Mouse (Mus musculus) neural tube, embryonic 12.5 days (tissue): ENCODE data around the gene Pik3cd. TPM values are rescaled to one million over a fixed set of nuclear protein-coding genes. Genes with fewer than 3 reads are reported as not detected.
"Not testable (repeated sequence)": the region's sequence is repeated elsewhere in the genome, so short reads cannot be mapped to it uniquely, and the experiment has no call there.

Experiments used
- ATAC-seq: fragments of 200-750 bp; cut with Nextera tagmentation; 2 replicates; pipeline ENCODE4 v1.8.0; 2017; ENCODE audit warnings: low read depth, mild to moderate bottlenecking, moderate TSS enrichment, moderate library complexity; ENCODE audit not compliant: low FRiP score
- H3K27ac ChIP-seq: fragments of 300-500 bp; sonication (generic); 2 replicates; pipeline ENCODE4 v1.5.1; 2016
- H3K27me3 ChIP-seq: fragments of 300-500 bp; sonication (generic); replicated peaks from 2 replicates; pipeline ENCODE4 v1.6.1; 2016; ENCODE audit warnings: mild to moderate bottlenecking
- H3K36me3 ChIP-seq: fragments of 300-500 bp; sonication (generic); 2 replicates; pipeline ENCODE4 v1.6.1; 2016; ENCODE audit warnings: mild to moderate bottlenecking
- H3K4me1 ChIP-seq: fragments of 300-500 bp; sonication (generic); 2 replicates; pipeline ENCODE4 v1.6.1; 2016
- H3K4me2 ChIP-seq: fragments of 300-500 bp; sonication (generic); replicated peaks from 2 replicates; pipeline ENCODE4 v1.6.1; 2016; ENCODE audit warnings: mild to moderate bottlenecking
- H3K4me3 ChIP-seq: fragments of 300-500 bp; sonication (generic); 2 replicates; pipeline ENCODE4 v1.5.1; 2016
- H3K9ac ChIP-seq: fragments of 300-500 bp; sonication (generic); 2 replicates; pipeline ENCODE4 v1.6.1; 2016; ENCODE audit warnings: mild to moderate bottlenecking
- H3K9me3 ChIP-seq: fragments of 300-500 bp; sonication (generic); 2 replicates; pipeline ENCODE4 v1.6.1; 2016; ENCODE audit warnings: mild to moderate bottlenecking
- whole genome bisulfite sequencing: fragments of 180-500 bp; shearing (Covaris S2); methylation state at CpG from one replicate; pipeline ENCODE4 v1.1.7; 2016; 5-methylcytosine and 5-hydroxymethylcytosine counted together
- polyA plus RNA-seq: library from polyadenylated mRNA; unstranded; fragments of >200 nt; fragmentation: Nextera tagmentation; extraction: Ambion mirVana; gene quantifications from 2 replicates; pipeline ENCODE4 v1.2.1, GENCODE M21; 2016

Gene Pik3cd
- polyA plus RNA-seq, 1 experiment from 2014 or later, result 22.9 TPM

DNA sequence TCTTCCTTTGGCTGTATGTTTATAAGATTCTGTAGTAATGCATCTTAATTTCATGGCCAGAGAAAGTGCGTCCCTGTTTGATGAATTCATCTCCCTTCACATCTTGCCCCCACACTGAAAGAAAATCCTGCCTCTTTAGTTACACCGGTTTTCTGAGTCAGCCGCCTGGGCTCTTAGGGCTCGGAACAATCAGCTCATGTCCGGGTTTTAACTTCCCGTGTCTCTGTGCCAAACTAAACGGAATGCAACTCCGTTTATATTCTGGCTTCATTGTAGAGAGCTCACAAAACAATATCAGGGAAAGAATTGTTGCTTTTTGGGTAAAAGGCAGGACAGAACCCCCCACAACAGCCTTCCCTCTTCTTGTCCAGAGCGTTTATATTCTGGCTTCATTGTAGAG lies 73.6 kb downstream of the Pik3cd start:
- 87% methylated on average over 9 of the region's 9 CpGs for WGBS
- Histone ChIP-seq H3K4me1 (no peaks in the 10 kb centered on the region), H3K27ac (no peak overlapping the region), H3K4me2 (no peak overlapping the region), H3K9me3 (no peaks in the 10 kb centered on the region), H3K4me3 (no peak overlapping the region), H3K27me3 (no peaks in the 10 kb centered on the region), H3K36me3 (peaks cover 43% of the 10 kb centered on the region), H3K9ac (no peak overlapping the region)
- no peak for ATAC-seq

DNA sequence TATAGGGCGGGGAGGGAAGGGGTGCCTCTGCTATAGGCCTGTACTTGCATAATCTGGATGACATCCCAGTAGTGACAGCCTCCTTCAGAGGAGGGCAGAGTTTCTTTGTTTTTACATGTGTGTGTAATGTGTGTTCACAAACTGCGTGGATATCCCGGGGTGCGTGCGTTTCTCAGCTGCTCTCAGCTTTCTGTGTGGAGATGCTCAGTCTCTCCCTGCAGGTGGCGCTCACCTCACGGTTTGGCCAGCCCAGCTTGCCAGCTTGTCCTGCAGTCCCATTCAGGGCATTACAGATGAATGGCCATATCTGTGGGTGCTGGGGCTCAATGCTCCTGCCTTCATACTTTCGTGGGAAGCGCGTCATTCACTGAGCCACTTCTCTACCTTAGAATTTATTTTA lies 74.0 kb downstream of the Pik3cd start:
- Histone ChIP-seq H3K36me3 (peaks cover 39% of the 10 kb centered on the region), H3K4me3 (no peak overlapping the region), H3K27ac (no peak overlapping the region), H3K4me1 (no peaks in the 10 kb centered on the region), H3K27me3 (no peaks in the 10 kb centered on the region), H3K9ac (no peak overlapping the region), H3K9me3 (no peaks in the 10 kb centered on the region), H3K4me2 (no peak overlapping the region)
- ATAC-seq, result no peak
- WGBS, result 76% methylated on average over 10 of the region's 10 CpGs

DNA sequence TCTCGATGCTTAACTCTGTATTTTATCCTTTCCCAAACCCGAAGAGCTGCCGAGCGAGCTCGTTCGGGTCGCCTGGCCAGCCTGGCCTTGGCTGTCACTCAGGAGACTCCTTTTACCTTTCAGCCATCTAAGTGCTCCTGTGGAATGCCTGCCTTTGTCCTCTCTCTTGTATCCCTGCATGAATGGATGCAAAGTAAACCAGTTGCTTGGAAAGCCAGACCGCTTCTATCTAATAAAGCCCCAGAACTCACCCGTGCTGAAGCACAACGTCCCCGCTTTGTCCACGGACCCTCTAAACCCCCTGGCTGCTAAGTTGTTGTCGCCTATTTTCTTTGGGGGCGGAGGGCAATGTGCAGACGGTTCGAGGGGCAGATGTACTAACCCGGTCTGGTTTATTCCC lies 75.6 kb downstream of the Pik3cd start:
- H3K4me3 ChIP-seq, result no peak overlapping the region
- H3K4me2 ChIP-seq, result no peak overlapping the region
- no peaks in the 10 kb centered on the region for H3K4me1 ChIP-seq
- no peak overlapping the region for H3K27ac ChIP-seq
- H3K9me3 ChIP-seq, result no peaks in the 10 kb centered on the region
- ATAC-seq, result no peak
- H3K36me3 ChIP-seq, result peaks cover 27% of the 10 kb centered on the region
- no peak overlapping the region for H3K9ac ChIP-seq
- 69% methylated on average over 17 of the region's 17 CpGs for WGBS
- no peaks in the 10 kb centered on the region for H3K27me3 ChIP-seq

DNA sequence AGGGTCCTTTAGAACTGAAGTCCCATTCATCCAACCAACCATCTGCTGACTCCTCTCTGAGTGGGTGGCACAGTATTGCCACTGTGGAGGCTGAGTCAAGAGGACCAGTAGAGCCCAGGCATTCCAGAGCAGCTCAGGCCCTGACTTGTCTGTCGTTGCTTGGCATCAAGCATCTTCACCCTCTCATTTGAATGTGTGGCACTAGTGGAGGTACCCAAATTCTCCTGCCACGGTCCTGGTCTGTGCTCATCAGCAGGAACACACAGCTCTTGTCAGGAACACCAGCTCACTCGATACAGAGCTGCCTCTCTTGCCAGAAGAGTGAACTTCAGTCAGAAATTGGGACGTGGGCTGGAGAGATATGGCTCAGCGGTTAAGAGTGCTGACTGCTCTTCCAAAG lies 78.7 kb downstream of the Pik3cd start:
- no peak overlapping the region for H3K9ac ChIP-seq
- H3K4me1 ChIP-seq, result peaks cover 16% of the 10 kb centered on the region
- no peaks in the 10 kb centered on the region for H3K27me3 ChIP-seq
- 92% methylated on average over 5 of the region's 5 CpGs for WGBS
- H3K4me2 ChIP-seq, result no peak overlapping the region
- H3K27ac ChIP-seq, result no peak overlapping the region
- H3K4me3 ChIP-seq, result no peak overlapping the region
- H3K36me3 ChIP-seq, result 0 out of 2 replicates have a peak, but pooled peaks cover 7% of the 10 kb centered on the region
- H3K9me3 ChIP-seq, result no peaks in the 10 kb centered on the region
- no peak for ATAC-seq

DNA sequence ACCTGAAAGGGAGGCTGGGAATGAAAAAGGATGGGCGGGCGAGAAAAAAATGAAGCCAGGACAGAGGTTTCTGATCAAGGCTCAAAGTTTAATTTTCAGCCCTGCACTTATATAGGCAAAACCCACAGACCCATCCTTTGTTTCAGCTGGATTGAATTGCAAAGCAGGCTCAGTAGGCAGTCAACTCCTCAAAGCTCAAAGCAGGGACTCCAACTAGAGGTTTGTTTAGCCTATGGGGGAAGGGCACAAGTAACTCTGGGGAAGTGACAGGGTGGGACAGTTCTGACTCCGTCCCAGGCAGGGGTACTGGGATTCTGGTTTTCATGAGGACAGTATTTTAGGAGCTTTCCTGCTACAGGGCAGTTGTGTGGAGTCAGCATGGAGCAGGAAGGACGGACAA lies 81.1 kb downstream of the Pik3cd start:
- H3K4me3 ChIP-seq, result no peak overlapping the region
- H3K27ac ChIP-seq, result no peak overlapping the region
- no peak overlapping the region for H3K4me2 ChIP-seq
- WGBS, result 53% methylated on average over 4 of the region's 4 CpGs
- H3K36me3 ChIP-seq, result no peaks in the 10 kb centered on the region
- H3K9me3 ChIP-seq, result no peaks in the 10 kb centered on the region
- H3K4me1 ChIP-seq, result peaks cover 16% of the 10 kb centered on the region
- no peak overlapping the region for H3K9ac ChIP-seq
- no peaks in the 10 kb centered on the region for H3K27me3 ChIP-seq
- ATAC-seq, result no peak

DNA sequence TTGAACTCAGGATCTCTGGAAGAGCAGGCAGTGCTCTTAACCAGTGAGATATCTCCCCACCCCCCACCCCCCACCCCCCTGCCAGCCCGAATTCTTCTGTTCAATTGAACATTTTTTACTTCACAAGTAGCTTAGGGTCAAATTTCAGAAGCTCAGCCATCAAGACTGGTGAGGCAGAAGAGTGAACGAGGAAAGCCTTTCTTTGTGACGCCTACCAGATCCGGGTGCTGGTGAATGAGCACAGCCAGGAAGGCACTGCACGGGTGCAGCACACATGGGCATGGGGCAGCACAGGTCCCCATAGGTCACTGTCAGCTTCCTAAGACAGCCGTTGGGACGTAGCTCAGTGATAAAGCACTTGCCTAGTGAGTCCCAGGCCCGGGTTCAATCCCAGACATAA lies 82.4 kb downstream of the Pik3cd start:
- 35% methylated on average over 8 of the region's 8 CpGs for WGBS
- no peak for ATAC-seq
- H3K36me3 ChIP-seq, result peaks cover 3% of the 10 kb centered on the region; the same call in 1 of the 2 replicates
- H3K27ac ChIP-seq, result no peak overlapping the region
- peaks cover under 1% of the 10 kb centered on the region; the same call in 1 of the 2 replicates for H3K9me3 ChIP-seq
- H3K4me1 ChIP-seq, result peaks cover 16% of the 10 kb centered on the region
- no peak overlapping the region for H3K4me3 ChIP-seq
- H3K27me3 ChIP-seq, result no peaks in the 10 kb centered on the region
- H3K9ac ChIP-seq, result no peak overlapping the region
- H3K4me2 ChIP-seq, result no peak overlapping the region

DNA sequence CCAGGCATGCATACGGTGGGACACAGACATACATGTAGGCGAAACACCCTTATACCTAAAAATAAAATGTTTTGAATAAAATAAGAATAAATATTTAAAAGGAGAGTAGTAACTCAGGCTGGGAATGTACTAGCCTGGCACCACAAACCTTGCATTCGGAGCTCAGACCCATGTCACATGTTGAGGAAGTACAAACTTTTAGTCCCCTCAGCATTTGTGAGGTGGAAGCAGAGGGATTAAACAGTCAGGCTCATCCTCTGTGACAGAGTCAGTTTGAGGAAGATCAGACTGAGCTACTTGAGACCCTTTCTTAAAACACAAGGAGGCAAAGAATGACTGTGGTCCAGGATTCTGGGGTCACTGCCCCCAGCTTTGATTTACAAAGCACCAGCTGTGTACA lies 85.4 kb downstream of the Pik3cd start:
- not testable (repeated sequence) for ATAC-seq, H3K27ac ChIP-seq, H3K9me3 ChIP-seq, H3K27me3 ChIP-seq, H3K9ac ChIP-seq, H3K4me2 ChIP-seq, H3K4me3 ChIP-seq
- peaks cover 11% of the 10 kb centered on the region; the same call in 1 of the 2 replicates for H3K36me3 ChIP-seq
- peaks cover 16% of the 10 kb centered on the region for H3K4me1 ChIP-seq
- WGBS, result 92% methylated on average over 3 of the region's 3 CpGs

DNA sequence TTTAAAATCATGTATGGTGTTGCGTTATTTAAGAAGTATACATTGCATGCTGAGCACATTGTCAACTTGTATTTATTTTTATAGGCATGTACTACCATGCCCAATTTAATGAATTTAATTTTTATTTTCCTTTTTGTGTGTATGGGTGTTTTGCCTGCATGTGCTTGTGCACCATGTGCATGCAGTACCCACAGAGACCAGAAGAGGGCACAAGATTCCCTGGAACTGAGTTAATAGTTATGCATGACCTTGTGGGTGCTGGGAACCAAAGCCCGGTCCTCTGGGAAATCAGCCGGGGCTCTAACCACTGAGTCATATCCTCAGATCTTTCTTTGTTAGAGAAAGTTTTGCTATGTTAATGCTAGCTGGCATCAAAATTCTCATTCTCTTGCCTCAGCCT lies 87.5 kb downstream of the Pik3cd start:
- Histone ChIP-seq H3K9me3 (peaks cover 3% of the 10 kb centered on the region; the same call in 1 of the 2 replicates), H3K9ac (no peak overlapping the region), H3K4me2 (no peak overlapping the region), H3K4me1 (no peaks in the 10 kb centered on the region), H3K4me3 (no peak overlapping the region), H3K36me3 (peaks cover 11% of the 10 kb centered on the region; the same call in 1 of the 2 replicates), H3K27ac (no peak overlapping the region), H3K27me3 (no peaks in the 10 kb centered on the region)
- no peak for ATAC-seq
- 99% methylated on average over 3 of the region's 3 CpGs for WGBS

DNA sequence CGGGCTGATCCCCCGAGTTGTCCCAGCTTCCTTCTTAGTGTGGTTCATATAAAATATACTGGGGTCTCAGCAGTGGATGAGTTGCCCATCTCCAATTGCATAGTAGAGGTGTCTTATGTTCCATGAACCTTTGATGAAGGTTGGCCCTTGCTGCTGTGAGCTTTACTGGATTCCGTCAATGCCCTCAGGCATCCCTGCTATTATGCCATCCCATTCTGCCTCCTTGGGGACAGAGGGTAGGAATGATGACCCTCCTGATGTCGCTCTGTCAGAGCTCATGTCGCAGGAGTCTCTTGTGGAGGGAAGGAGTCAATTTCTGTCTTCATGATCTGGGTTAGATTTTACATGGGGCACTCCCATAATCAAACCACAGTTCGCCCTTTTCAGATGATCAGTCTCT lies 88.9 kb downstream of the Pik3cd start:
- 80% methylated on average over 6 of the region's 6 CpGs for WGBS
- H3K9me3 ChIP-seq, H3K4me3 ChIP-seq, H3K27ac ChIP-seq, H3K4me1 ChIP-seq, H3K4me2 ChIP-seq, H3K27me3 ChIP-seq, ATAC-seq, H3K9ac ChIP-seq: not testable (repeated sequence)
- peaks cover 11% of the 10 kb centered on the region; the same call in 1 of the 2 replicates for H3K36me3 ChIP-seq

DNA sequence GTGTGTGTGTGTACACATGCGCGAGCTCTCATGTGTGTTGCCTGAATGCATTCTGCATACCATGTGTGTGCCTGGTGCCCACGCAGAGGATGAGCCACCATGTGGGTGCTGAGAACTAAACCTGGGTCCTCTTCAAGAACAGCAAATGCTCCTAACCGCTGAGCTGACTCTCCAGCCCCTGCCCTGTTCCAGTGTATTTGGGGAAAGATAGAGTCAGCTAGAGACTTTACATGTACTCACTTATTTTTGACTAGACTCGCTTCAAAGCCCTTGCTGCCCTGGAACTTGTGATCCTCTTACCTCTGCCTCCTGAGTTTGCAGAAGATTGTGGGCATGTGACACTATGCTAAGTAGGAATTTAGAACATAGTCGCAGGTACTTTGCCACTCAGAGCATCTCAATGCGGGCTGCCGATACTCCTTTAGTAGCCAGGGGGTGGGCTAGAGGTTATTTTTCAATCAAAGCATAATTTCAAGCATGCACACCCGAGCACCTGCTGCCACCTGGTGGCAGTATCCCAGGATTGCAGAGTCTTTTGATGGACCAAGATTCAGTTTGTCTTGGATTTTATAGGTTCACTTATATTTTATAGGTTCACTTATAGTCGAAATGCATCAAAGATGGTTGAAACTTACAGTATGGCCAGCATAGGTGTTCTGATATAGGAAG lies 90.9 kb downstream of the Pik3cd start:
- H3K36me3 ChIP-seq, result peaks cover 11% of the 10 kb centered on the region; the same call in 1 of the 2 replicates
- H3K9ac ChIP-seq, result no peak overlapping the region
- H3K27ac ChIP-seq, result no peak overlapping the region
- peaks cover 22% of the 10 kb centered on the region for H3K4me1 ChIP-seq
- 59% methylated on average over 10 of the region's 10 CpGs for WGBS
- H3K9me3 ChIP-seq, result peaks cover 3% of the 10 kb centered on the region; the same call in 1 of the 2 replicates
- no peak for ATAC-seq
- no peak overlapping the region for H3K4me3 ChIP-seq
- no peak overlapping the region for H3K4me2 ChIP-seq
- no peaks in the 10 kb centered on the region for H3K27me3 ChIP-seq

DNA sequence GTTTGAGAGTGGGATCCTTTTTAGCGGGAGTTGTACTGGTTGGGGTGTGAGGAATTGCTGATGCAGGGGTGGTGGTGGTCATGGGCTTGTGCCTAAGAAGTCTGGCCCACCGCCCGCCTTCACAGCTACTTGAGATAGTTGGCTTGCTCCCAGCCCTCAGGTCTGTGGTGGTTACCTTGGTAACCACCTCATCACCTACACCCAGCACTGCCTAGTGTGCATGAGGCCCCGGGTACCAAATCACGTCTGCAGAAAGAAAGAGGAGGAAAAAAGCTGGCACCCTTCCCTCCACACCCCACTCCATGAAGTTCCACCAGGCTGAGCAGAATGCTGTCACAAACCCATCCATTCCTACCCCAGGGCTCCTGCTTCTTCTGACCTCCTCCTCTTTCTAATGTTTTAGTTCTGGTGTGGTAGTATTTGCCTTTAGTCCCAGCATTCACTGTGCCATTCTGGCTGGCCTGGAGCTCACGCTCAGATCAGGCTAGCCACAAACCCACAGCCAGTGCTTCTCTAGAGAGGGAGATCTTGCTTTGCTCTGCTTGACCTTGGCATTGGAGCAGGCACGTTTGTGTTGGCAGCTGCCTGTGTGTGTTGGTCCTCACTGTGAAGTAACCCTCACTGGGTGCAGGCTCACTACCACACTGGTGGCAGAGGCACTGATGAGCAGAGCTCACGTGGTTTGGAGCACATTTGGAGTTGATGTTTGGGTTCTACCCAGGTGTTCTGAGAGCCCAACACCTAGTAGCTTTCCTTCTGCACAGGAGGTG lies 92.9 kb downstream of the Pik3cd start:
- Histone ChIP-seq H3K9ac (no peak overlapping the region), H3K4me1 (peaks cover 33% of the 10 kb centered on the region), H3K36me3 (peaks cover 3% of the 10 kb centered on the region; the same call in 1 of the 2 replicates), H3K27ac (no peak overlapping the region), H3K9me3 (no peaks in the 10 kb centered on the region), H3K27me3 (no peaks in the 10 kb centered on the region), H3K4me3 (no peak overlapping the region), H3K4me2 (no peak overlapping the region)
- WGBS, result 75% methylated on average over 8 of the region's 8 CpGs
- no peak for ATAC-seq

DNA sequence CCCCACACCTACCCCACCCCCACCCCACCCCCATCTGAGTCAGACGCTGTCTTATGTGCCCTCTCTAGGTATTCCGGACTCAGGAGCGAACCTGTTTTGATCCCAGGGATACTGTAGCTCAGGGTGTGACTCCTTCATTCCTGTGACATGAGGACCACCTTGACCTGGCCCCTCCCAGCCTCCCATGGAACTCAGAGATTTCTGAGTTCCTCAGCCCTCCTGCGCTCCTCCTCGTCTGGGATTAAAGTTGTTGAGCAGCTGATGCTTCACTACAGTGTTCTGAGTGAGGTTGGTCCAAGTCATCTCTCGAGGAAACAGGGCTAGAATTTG lies 94.1 kb downstream of the Pik3cd start:
- Histone ChIP-seq H3K36me3 (no peaks in the 10 kb centered on the region), H3K4me3 (no peak overlapping the region), H3K9me3 (no peaks in the 10 kb centered on the region), H3K4me2 (no peak overlapping the region), H3K9ac (no peak overlapping the region), H3K4me1 (peaks cover 33% of the 10 kb centered on the region), H3K27ac (no peak overlapping the region), H3K27me3 (no peaks in the 10 kb centered on the region)
- WGBS, result 94% methylated on average over 6 of the region's 6 CpGs
- no peak for ATAC-seq
